Mouse (Mus musculus): ENCODE data around the gene Il6st.

The Il6st gene

GRCm38 (mm10) chr13:112442867-112443529 lies 20.9 kb upstream of the Il6st start:
- DNase-seq, result no peak

GRCm38 (mm10) chr13:112447108-112447665 lies 16.7 kb upstream of the Il6st start:
- no peak for DNase-seq

GRCm38 (mm10) chr13:112450210-112450609 lies 13.7 kb upstream of the Il6st start:
- DNase-seq, result no peak

- DNase-seq, result no peak
These were observed 6.5 kb upstream of the Il6st start for GRCm38 (mm10) chr13:112457366-112457765.

- no peak for DNase-seq
These were observed 5.9 kb upstream of the Il6st start for GRCm38 (mm10) chr13:112458016-112458415.

GRCm38 (mm10) chr13:112458435-112459018 lies 5.3 kb upstream of the Il6st start:
- DNase-seq, result no peak

- DNase-seq, result no peak
These were observed 3.9 kb upstream of the Il6st start for GRCm38 (mm10) chr13:112459956-112460355.

- no peak for DNase-seq
These were observed 1.4 kb upstream of the Il6st start for GRCm38 (mm10) chr13:112462411-112462987.

- no peak for DNase-seq
These were observed 500 bp upstream of the Il6st start for GRCm38 (mm10) chr13:112463337-112463802.

- DNase-seq, result no peak
These were observed 887 bp downstream of the Il6st start for GRCm38 (mm10) chr13:112464626-112465287.

GRCm38 (mm10) chr13:112465585-112465984 lies 1.7 kb downstream of the Il6st start:
- DNase-seq, result no peak

GRCm38 (mm10) chr13:112466136-112466945 lies 2.5 kb downstream of the Il6st start:
- no peak for DNase-seq

GRCm38 (mm10) chr13:112466946-112467255 lies 3.0 kb downstream of the Il6st start:
- no peak for DNase-seq

GRCm38 (mm10) chr13:112467384-112467783 lies 3.5 kb downstream of the Il6st start:
- DNase-seq, result no peak

GRCm38 (mm10) chr13:112469491-112469890 lies 5.6 kb downstream of the Il6st start:
- no peak for DNase-seq

GRCm38 (mm10) chr13:112471201-112471600 lies 7.3 kb downstream of the Il6st start:
- no peak for DNase-seq

GRCm38 (mm10) chr13:112472401-112473023 lies 8.6 kb downstream of the Il6st start:
- DNase-seq, result no peak

- DNase-seq, result no peak
These were observed 10.2 kb downstream of the Il6st start for GRCm38 (mm10) chr13:112473757-112474755.

- DNase-seq, result no peak
These were observed 15.2 kb downstream of the Il6st start for GRCm38 (mm10) chr13:112479032-112479431.

- DNase-seq, result no peak
These were observed 16.1 kb downstream of the Il6st start for GRCm38 (mm10) chr13:112479926-112480325.

GRCm38 (mm10) chr13:112482525-112482924 lies 18.7 kb downstream of the Il6st start:
- no peak for DNase-seq
